Mouse (Mus musculus): ENCODE measurements at regions not wholly inside any gene's neighbourhood (a gene's known extent, or its start where the extent isn't known, plus 50 kb on each side); places are given as distances from the start of the nearest gene placed in this dataset.

- Histone ChIP-seq H3K9me3 (ENCODE audit: low read length) (no peaks in the 10 kb centered on the region), H3K9ac (no peak overlapping the region), H3K27me3 (ENCODE audit: insufficient read depth, low read length) (no peaks in the 10 kb centered on the region), H3K4me3 (ENCODE audit: low read depth, low read length) (no peak overlapping the region), H3K36me3 (ENCODE audit: insufficient read depth) (no peaks in the 10 kb centered on the region), H3K4me2 (ENCODE audit: low read depth) (no peak overlapping the region), H3K4me1 (ENCODE audit: insufficient read depth) (peaks cover 10% of the 10 kb centered on the region; the same call in 1 of the 2 replicates), H3K27ac (ENCODE audit: low read depth, low read length) (no peak overlapping the region)
- no peak for DNase-seq
- WGBS: 17% methylated on average over 13 of the region's 13 CpGs
- no peak for TF ChIP-seq CTCF (IDR thresholded peaks at IDR 0.05; ENCODE audit: low read depth)
- no peak for ATAC-seq
Measured at GRCm38 (mm10) chr8:125327551-125328262, 241.9 kb downstream of the Sipa1l2 start.

- Histone ChIP-seq H3K4me3 (ENCODE audit: low read depth, low read length) (no peak overlapping the region), H3K9ac (no peak overlapping the region), H3K4me1 (ENCODE audit: insufficient read depth) (peaks cover 10% of the 10 kb centered on the region; the same call in 1 of the 2 replicates), H3K36me3 (ENCODE audit: insufficient read depth) (no peaks in the 10 kb centered on the region), H3K4me2 (ENCODE audit: low read depth) (no peak overlapping the region), H3K27me3 (ENCODE audit: insufficient read depth, low read length) (no peaks in the 10 kb centered on the region), H3K9me3 (ENCODE audit: low read length) (no peaks in the 10 kb centered on the region), H3K27ac (ENCODE audit: low read depth, low read length) (no peak overlapping the region)
- WGBS: 68% methylated on average over 6 of the region's 6 CpGs
- DNase-seq (no peak), ATAC-seq (no peak)
- TF ChIP-seq CTCF (IDR thresholded peaks at IDR 0.05; ENCODE audit: low read depth): no peak
Measured at GRCm38 (mm10) chr8:125327006-125327405, 242.6 kb downstream of the Sipa1l2 start.

GRCm38 (mm10) chr8:125325736-125326135 lies 243.9 kb downstream of the Sipa1l2 start:
- DNase-seq: no peak
- no peak for ATAC-seq
- no peak for TF ChIP-seq CTCF (IDR thresholded peaks at IDR 0.05; ENCODE audit: low read depth)
- Histone ChIP-seq H3K9ac (no peak overlapping the region), H3K4me1 (ENCODE audit: insufficient read depth) (peaks cover 10% of the 10 kb centered on the region; the same call in 1 of the 2 replicates), H3K9me3 (ENCODE audit: low read length) (no peaks in the 10 kb centered on the region), H3K4me2 (ENCODE audit: low read depth) (no peak overlapping the region), H3K27me3 (ENCODE audit: insufficient read depth, low read length) (no peaks in the 10 kb centered on the region; the same call in 1 of the 2 replicates), H3K4me3 (ENCODE audit: low read depth, low read length) (no peak overlapping the region), H3K36me3 (ENCODE audit: insufficient read depth) (no peaks in the 10 kb centered on the region), H3K27ac (ENCODE audit: low read depth, low read length) (no peak overlapping the region)
- 97% methylated on average over 6 of the region's 6 CpGs for WGBS

GRCm38 (mm10) chr8:125322561-125322960 lies 247.0 kb downstream of the Sipa1l2 start:
- Histone ChIP-seq H3K27ac (ENCODE audit: low read depth, low read length) (no peak overlapping the region), H3K9ac (no peak overlapping the region), H3K27me3 (ENCODE audit: insufficient read depth, low read length) (no peaks in the 10 kb centered on the region; the same call in 1 of the 2 replicates), H3K9me3 (ENCODE audit: low read length) (no peaks in the 10 kb centered on the region), H3K4me1 (ENCODE audit: insufficient read depth) (peaks cover 6% of the 10 kb centered on the region; the same call in 1 of the 2 replicates), H3K4me3 (ENCODE audit: low read depth, low read length) (no peak overlapping the region), H3K4me2 (ENCODE audit: low read depth) (no peak overlapping the region), H3K36me3 (ENCODE audit: insufficient read depth) (no peaks in the 10 kb centered on the region)
- DNase-seq (no peak), ATAC-seq (no peak)
- 42% methylated on average over 3 of the region's 3 CpGs for WGBS
- TF ChIP-seq CTCF (IDR thresholded peaks at IDR 0.05; ENCODE audit: low read depth): no peak

GRCm38 (mm10) chr8:125317584-125317991 lies 252.0 kb downstream of the Sipa1l2 start:
- no peak overlapping the region for H3K4me3 ChIP-seq (ENCODE audit: low read depth, low read length)
- no peak overlapping the region for H3K4me2 ChIP-seq (ENCODE audit: low read depth)
- TF ChIP-seq CTCF (IDR thresholded peaks at IDR 0.05; ENCODE audit: low read depth): no peak
- no peaks in the 10 kb centered on the region; the same call in 1 of the 2 replicates for H3K27me3 ChIP-seq (ENCODE audit: insufficient read depth, low read length)
- no peak overlapping the region for H3K27ac ChIP-seq (ENCODE audit: low read depth, low read length)
- ATAC-seq (no peak), DNase-seq (no peak)
- no peaks in the 10 kb centered on the region for H3K36me3 ChIP-seq (ENCODE audit: insufficient read depth)
- H3K4me1 ChIP-seq (ENCODE audit: insufficient read depth): 0 out of 2 replicates have a peak, but pooled peaks cover 3% of the 10 kb centered on the region
- H3K9ac ChIP-seq: no peak overlapping the region
- WGBS: 84% methylated on average over 6 of the region's 6 CpGs
- no peaks in the 10 kb centered on the region for H3K9me3 ChIP-seq (ENCODE audit: low read length)

- no peak for ATAC-seq
- Histone ChIP-seq H3K4me3 (ENCODE audit: low read depth, low read length) (no peak overlapping the region), H3K9ac (no peak overlapping the region), H3K4me1 (ENCODE audit: insufficient read depth) (peaks cover 11% of the 10 kb centered on the region; the same call in 1 of the 2 replicates), H3K9me3 (ENCODE audit: low read length) (no peaks in the 10 kb centered on the region), H3K4me2 (ENCODE audit: low read depth) (no peak overlapping the region), H3K27ac (ENCODE audit: low read depth, low read length) (no peak overlapping the region), H3K27me3 (ENCODE audit: insufficient read depth, low read length) (no peaks in the 10 kb centered on the region), H3K36me3 (ENCODE audit: insufficient read depth) (no peaks in the 10 kb centered on the region)
- 44% methylated on average over 4 of the region's 4 CpGs for WGBS
- no peak for DNase-seq
- no peak for TF ChIP-seq CTCF (IDR thresholded peaks at IDR 0.05; ENCODE audit: low read depth)
Measured at GRCm38 (mm10) chr8:125315736-125316135, 253.9 kb downstream of the Sipa1l2 start.

- no peak overlapping the region for H3K4me2 ChIP-seq (ENCODE audit: low read depth)
- no peak overlapping the region for H3K27ac ChIP-seq (ENCODE audit: low read depth, low read length)
- TF ChIP-seq CTCF (IDR thresholded peaks at IDR 0.05; ENCODE audit: low read depth): no peak
- H3K4me1 ChIP-seq (ENCODE audit: insufficient read depth): peaks cover 11% of the 10 kb centered on the region; the same call in 1 of the 2 replicates
- WGBS: 79% methylated on average over 6 of the region's 6 CpGs
- DNase-seq: no peak
- H3K4me3 ChIP-seq (ENCODE audit: low read depth, low read length): no peak overlapping the region
- H3K36me3 ChIP-seq (ENCODE audit: insufficient read depth): no peaks in the 10 kb centered on the region
- no peak for ATAC-seq
- H3K9me3 ChIP-seq (ENCODE audit: low read length): no peaks in the 10 kb centered on the region
- H3K27me3 ChIP-seq (ENCODE audit: insufficient read depth, low read length): no peaks in the 10 kb centered on the region
- H3K9ac ChIP-seq: no peak overlapping the region
Measured at GRCm38 (mm10) chr8:125314996-125315395, 254.6 kb downstream of the Sipa1l2 start.

Measured in forebrain, postnatal 0 days (tissue).